Mouse (Mus musculus) CD4-positive naive resting alpha-beta T cell, adult 57 days (primary cell): Measurements from ENCODE around the gene Tubd1. TPM values are rescaled to one million over a fixed set of nuclear protein-coding genes. Genes with fewer than 3 reads are reported as not detected.

ENCODE experiments used
- total RNA-seq: library from RNA; stranded (reverse); gene quantifications from one replicate; pipeline ENCODE4 v1.2.4, GENCODE M21; 2023

The Tubd1 gene
- total RNA-seq = 8.0 TPM

GRCm38 (mm10) chr11:86544639-86545299, at the start of gene Tubd1, which contains the start of gene Rps6kb1:
Gene Tubd1 (plus strand): TSS chr11:86544991.
Gene Rps6kb1 (minus strand): TSS chr11:86544805.

Other genes starting within 250 kb of the Tubd1 start
- 80.6 TPM for gene Med13, start 187.4 kb upstream of the Tubd1 start, total RNA-seq
- gene Rnft1, start 60.3 kb upstream of the Tubd1 start, total RNA-seq = 58.0 TPM
- 54.0 TPM for gene Rps6kb1, start 186 bp upstream of the Tubd1 start, total RNA-seq
- gene Vmp1, start 138.8 kb downstream of the Tubd1 start, total RNA-seq = 47.4 TPM
- 5.3 TPM for gene Ptrh2, start 139.0 kb downstream of the Tubd1 start, total RNA-seq
- 170 TPM for gene Cltc, start 212.6 kb downstream of the Tubd1 start, total RNA-seq